Mouse (Mus musculus) bone marrow macrophage, adult 2 months (primary cell): ENCODE measurements around the gene Pacrg.

Source experiments
- CTCF ChIP-seq: IDR thresholded peaks from 2 replicates; pipeline ENCODE4 v1.5.1; 2012; ENCODE audit warnings: low read depth, mild to moderate bottlenecking, low read length, moderate library complexity
- POLR2A ChIP-seq: IDR thresholded peaks from 2 replicates; pipeline ENCODE4 v1.6.1; 2012; ENCODE audit warnings: mild to moderate bottlenecking, low read depth, low read length, borderline replicate concordance

DNA sequence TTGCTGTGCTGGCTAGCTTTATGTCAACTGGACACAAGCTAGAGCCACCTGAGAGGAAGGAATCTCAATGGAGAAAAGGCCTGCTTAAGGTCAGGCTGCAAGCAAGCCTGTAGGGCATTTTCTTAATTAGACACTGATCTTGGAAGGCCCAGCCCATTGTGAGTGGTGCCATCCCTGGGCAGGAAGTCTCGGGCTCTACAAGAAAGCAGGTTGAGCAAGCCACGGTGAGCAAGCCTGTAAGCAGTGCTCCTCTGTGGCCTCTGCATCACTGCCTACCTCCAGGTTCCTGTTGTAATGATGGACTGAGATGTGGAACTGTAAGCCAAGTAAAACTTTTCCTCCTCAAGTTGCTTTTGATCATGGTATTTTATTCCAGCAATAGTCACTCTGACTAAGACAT lies 332.0 kb downstream of the Pacrg start:
- TF ChIP-seq CTCF (no peak), POLR2A (no peak)
